In the genomic region with DNA sequence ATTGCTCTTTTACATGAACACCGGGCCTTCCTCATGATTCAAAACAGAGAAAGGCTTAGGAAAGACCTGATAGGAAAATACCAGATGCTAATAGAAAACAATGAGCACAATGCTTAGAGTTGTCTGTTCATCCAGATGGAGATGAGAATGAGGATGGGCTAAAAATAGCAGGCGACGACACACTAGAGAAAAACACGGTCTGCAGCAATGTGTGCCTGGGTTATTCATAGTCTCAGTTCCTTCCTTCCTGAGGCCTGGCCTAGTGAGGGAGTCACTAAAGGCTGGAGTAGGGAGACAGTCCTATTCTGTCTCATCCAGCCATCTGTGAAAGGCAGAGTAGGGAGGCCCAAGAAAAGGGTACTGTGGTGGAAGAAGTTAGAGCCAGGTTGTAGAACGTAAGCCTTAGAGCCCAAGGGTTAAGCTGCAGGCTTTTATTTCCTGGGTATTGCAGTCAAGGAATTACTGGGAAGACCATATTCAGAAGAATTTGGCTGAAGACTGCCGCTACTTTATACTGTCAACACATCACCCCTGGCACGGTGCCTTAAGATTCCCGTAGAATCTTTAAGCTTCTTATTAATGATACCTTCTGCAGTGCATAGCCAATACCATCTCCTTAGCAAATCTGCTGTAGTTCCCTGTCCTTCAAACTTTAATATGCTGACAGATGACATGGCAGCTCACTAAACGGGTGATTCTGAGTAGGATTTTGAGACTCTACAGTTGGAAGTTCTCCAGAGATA, we compare ENCODE assay signal across 8 mouse cellular contexts. TPM values are rescaled to one million over a fixed set of nuclear protein-coding genes. Genes with fewer than 3 reads are reported as not detected.
DNase-seq lines count a peak whose midpoint lies in the region; ATAC-seq lines count a peak whose summit lies in the region.

No protein-coding gene starts in this region.

- H3K4me1 ChIP-seq in forebrain, embryonic 16.5 days (replicated peaks; ENCODE audit: control insufficient read depth, insufficient read depth, low read length): peaks cover 30% of the 10 kb centered on the region
- H3K4me1 ChIP-seq in hindbrain, embryonic 12.5 days: peaks cover 40% of the 10 kb centered on the region

- 60% methylated on average over 9 of the region's 9 CpGs for WGBS in forebrain, embryonic 16.5 days
- 63% methylated on average over 9 of the region's 9 CpGs for WGBS in hindbrain, embryonic 12.5 days

- no peaks in the 10 kb centered on the region for H3K9me3 ChIP-seq in forebrain, embryonic 16.5 days (ENCODE audit: control insufficient read depth, low read length)
- H3K9me3 ChIP-seq in hindbrain, embryonic 12.5 days (replicated peaks): peaks cover 12% of the 10 kb centered on the region

- H3K9ac ChIP-seq in forebrain, embryonic 16.5 days (replicated peaks; ENCODE audit: low read depth, low read length): no peak overlapping the region
- H3K9ac ChIP-seq in hindbrain, embryonic 12.5 days: no peak overlapping the region

- no peaks in the 10 kb centered on the region for H3K27me3 ChIP-seq in forebrain, embryonic 16.5 days (replicated peaks; ENCODE audit: control insufficient read depth, insufficient read depth, low read length)
- no peaks in the 10 kb centered on the region for H3K27me3 ChIP-seq in hindbrain, embryonic 12.5 days

- ATAC-seq in forebrain, embryonic 16.5 days: peak; percentile 29
- ATAC-seq in hindbrain, embryonic 12.5 days (ENCODE audit: low FRiP score): no peak
- no peak for ATAC-seq in granulocyte monocyte progenitor cell, adult 5-6 weeks (replicated peaks; ENCODE audit: poor library complexity, severe bottlenecking)
- ATAC-seq in erythroblast, adult 5-6 weeks (replicated peaks; ENCODE audit: low FRiP score, poor library complexity, severe bottlenecking): no peak

- H3K36me3 ChIP-seq in forebrain, embryonic 16.5 days (ENCODE audit: control insufficient read depth, insufficient read depth): no peaks in the 10 kb centered on the region
- no peaks in the 10 kb centered on the region for H3K36me3 ChIP-seq in hindbrain, embryonic 12.5 days

- peak overlapping the region; percentile 41; the same call in 1 of the 2 replicates for H3K27ac ChIP-seq in forebrain, embryonic 16.5 days (ENCODE audit: low read length)
- peak overlapping the region; percentile 78 for H3K27ac ChIP-seq in hindbrain, embryonic 12.5 days

- peak; percentile 8 to 14 for DNase-seq in cerebellum, adult 18-20 months
- no peak for DNase-seq in cerebellum, adult 9-11 months
- DNase-seq in left cerebral cortex, adult 9 months (ENCODE audit: low spot score in 2 of 2): peak; percentile 42 to 60
- DNase-seq in right cerebral cortex, postnatal 10 days (ENCODE audit: low spot score in 2 of 2): peak; percentile 56 to 82

- H3K4me3 ChIP-seq in forebrain, embryonic 16.5 days (replicated peaks; ENCODE audit: low read length): no peak overlapping the region
- H3K4me3 ChIP-seq in hindbrain, embryonic 12.5 days: no peak overlapping the region

- H3K4me2 ChIP-seq in forebrain, embryonic 16.5 days (ENCODE audit: low read length): no peak overlapping the region
- H3K4me2 ChIP-seq in hindbrain, embryonic 12.5 days (replicated peaks): no peak overlapping the region

RNA-seq across cellular contexts. Expression of gene Nepro, which starts 43.2 kb away (rescaled TPM):
- polyA plus RNA-seq in forebrain, embryonic 16.5 days (2015; fragmentation: Nextera tagmentation; extraction: Ambion mirVana): 4.9 and 5.6 TPM in 2 replicates
- 9.4 and 9.9 TPM in 2 replicates for polyA plus RNA-seq in hindbrain, embryonic 12.5 days (2016; fragmentation: Nextera tagmentation; extraction: Ambion mirVana)
- 10.0 and 18.7 TPM in 2 replicates for total RNA-seq in granulocyte monocyte progenitor cell, adult 5-6 weeks (2014; fragmentation: Nextera tagmentation)
- total RNA-seq in granulocyte monocyte progenitor cell, adult 5-6 weeks (2017): 16.9 and 22.4 TPM in 2 replicates
- total RNA-seq in erythroblast, adult 5-6 weeks (2015; ENCODE audit: low replicate concordance): 0.96 and 1.7 TPM in 2 replicates
- total RNA-seq in erythroblast, adult 5-6 weeks (2017; ENCODE audit: low replicate concordance): 2.4 and 4.6 TPM in 2 replicates
